Mouse (Mus musculus): ENCODE data around the gene Josd2. TPM values are rescaled to one million over a fixed set of nuclear protein-coding genes. Genes with fewer than 3 reads are reported as not detected.
A peak's percentile ranks its signal among the peaks of the same experiment; 100 is the strongest.

Gene Josd2
- polyA plus RNA-seq, 1 experiment = not detected

DNA sequence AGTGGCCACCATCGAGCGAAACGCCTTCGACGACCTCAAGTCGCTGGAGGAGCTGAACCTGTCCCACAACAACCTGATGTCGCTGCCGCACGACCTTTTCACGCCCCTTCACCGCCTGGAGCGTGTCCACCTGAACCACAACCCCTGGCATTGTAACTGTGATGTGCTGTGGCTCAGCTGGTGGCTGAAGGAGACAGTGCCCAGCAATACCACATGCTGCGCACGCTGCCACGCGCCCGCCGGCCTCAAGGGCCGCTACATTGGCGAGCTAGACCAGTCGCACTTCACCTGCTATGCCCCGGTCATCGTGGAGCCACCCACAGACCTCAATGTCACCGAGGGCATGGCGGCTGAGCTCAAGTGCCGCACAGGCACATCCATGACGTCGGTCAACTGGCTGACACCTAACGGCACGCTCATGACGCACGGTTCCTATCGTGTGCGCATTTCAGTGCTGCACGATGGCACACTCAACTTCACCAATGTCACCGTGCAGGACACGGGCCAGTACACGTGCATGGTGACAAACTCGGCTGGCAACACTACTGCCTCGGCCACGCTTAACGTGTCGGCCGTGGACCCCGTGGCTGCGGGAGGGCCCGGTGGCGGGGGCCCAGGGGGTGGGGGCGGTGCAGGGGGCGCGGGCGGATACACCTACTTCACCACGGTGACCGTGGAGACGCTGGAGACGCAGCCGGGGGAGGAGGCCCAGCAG, 6.1 kb upstream of the Josd2 start:
- 82% methylated on average over 57 of the region's 57 CpGs for WGBS
- H3K4me3 ChIP-seq (ENCODE audit: insufficient read depth, low read depth, low read length) = no peak overlapping the region
- H3K4me1 ChIP-seq (ENCODE audit: control insufficient read depth, insufficient read depth, low read length) = peaks cover 41% of the 10 kb centered on the region
- H3K27ac ChIP-seq (ENCODE audit: insufficient read depth, low read depth, low read length) = no peak overlapping the region
- TF ChIP-seq POLR2A (IDR thresholded peaks at IDR 0.05; ENCODE audit: insufficient read depth, low read depth, low read length) = no peak
- TF ChIP-seq CTCF (IDR thresholded peaks at IDR 0.05; ENCODE audit: insufficient read depth, low read depth, low read length) = no peak

DNA sequence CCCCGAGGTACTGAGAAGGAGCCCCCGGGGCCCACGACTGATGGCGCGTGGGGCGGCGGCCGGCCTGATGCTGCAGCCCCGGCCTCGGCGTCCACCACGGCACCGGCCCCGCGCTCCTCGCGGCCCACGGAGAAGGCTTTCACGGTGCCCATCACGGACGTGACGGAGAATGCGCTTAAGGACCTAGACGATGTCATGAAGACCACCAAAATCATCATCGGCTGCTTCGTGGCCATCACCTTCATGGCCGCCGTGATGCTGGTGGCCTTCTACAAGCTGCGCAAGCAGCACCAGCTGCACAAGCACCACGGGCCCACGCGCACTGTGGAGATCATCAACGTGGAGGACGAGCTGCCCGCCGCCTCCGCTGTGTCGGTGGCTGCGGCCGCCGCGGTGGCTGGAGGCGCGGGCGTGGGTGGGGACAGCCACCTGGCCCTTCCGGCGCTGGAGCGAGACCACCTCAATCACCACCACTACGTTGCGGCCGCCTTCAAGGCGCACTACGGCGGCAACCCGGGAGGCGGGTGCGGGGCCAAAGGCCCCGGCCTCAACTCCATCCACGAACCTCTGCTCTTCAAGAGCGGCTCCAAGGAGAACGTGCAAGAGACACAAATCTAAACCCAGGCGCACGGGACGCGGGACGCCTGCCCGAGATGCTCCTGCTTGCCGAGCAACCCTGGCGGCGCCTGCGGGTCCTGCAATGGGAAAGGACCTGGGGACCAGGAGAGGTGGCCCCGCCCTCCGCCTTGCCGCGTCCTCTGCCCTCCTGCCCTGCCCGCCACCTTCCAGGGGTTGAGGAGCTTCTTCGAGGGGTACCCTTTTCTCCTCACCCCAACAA, 5.3 kb upstream of the Josd2 start:
- H3K27ac ChIP-seq (ENCODE audit: insufficient read depth, low read depth, low read length) = no peak overlapping the region
- TF ChIP-seq CTCF (IDR thresholded peaks at IDR 0.05; ENCODE audit: insufficient read depth, low read depth, low read length) = no peak
- TF ChIP-seq POLR2A (IDR thresholded peaks at IDR 0.05; ENCODE audit: insufficient read depth, low read depth, low read length) = no peak
- no peak overlapping the region for H3K4me3 ChIP-seq (ENCODE audit: insufficient read depth, low read depth, low read length)
- 44% methylated on average over 76 of the region's 77 CpGs for WGBS
- peaks cover 46% of the 10 kb centered on the region for H3K4me1 ChIP-seq (ENCODE audit: control insufficient read depth, insufficient read depth, low read length)

DNA sequence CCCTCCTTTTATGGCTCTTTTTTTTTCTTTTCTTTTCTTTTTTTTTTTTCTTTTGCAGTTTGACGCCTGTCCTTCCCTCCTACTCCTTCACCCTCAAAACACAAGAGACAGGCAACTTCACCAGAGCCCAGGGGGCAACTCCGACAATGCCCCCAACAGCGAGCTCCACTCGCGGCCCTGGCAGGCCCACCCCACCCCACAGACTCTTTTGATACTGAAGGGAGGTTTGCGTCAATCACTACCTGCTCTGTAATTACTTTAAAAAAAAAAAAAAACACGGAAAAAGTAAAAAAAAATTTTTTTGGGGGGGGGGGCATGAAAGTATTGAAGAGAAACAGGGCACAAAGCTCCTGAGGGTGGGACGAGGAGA, 4.7 kb upstream of the Josd2 start:
- no peak overlapping the region for H3K27ac ChIP-seq (ENCODE audit: insufficient read depth, low read depth, low read length)
- no peak overlapping the region for H3K4me3 ChIP-seq (ENCODE audit: insufficient read depth, low read depth, low read length)
- no peak for TF ChIP-seq CTCF (IDR thresholded peaks at IDR 0.05; ENCODE audit: insufficient read depth, low read depth, low read length)
- TF ChIP-seq POLR2A (IDR thresholded peaks at IDR 0.05; ENCODE audit: insufficient read depth, low read depth, low read length) = no peak
- 48% methylated on average over 8 of the region's 8 CpGs for WGBS
- H3K4me1 ChIP-seq (ENCODE audit: control insufficient read depth, insufficient read depth, low read length) = peaks cover 46% of the 10 kb centered on the region

- Histone ChIP-seq H3K27ac (ENCODE audit: insufficient read depth, low read depth, low read length) (0 out of 2 replicates have a peak overlapping the region, but pooled peaks have one; percentile 0), H3K4me3 (ENCODE audit: insufficient read depth, low read depth, low read length) (no peak overlapping the region), H3K4me1 (ENCODE audit: control insufficient read depth, insufficient read depth, low read length) (peaks cover 49% of the 10 kb centered on the region)
- TF ChIP-seq CTCF (IDR thresholded peaks at IDR 0.05; ENCODE audit: insufficient read depth, low read depth, low read length) (no peak), POLR2A (IDR thresholded peaks at IDR 0.05; ENCODE audit: insufficient read depth, low read depth, low read length) (no peak)
- WGBS = 72% methylated on average over 10 of the region's 10 CpGs
Measured at GRCm38 (mm10) chr7:44463556-44464225, 4.1 kb upstream of the Josd2 start.

DNA sequence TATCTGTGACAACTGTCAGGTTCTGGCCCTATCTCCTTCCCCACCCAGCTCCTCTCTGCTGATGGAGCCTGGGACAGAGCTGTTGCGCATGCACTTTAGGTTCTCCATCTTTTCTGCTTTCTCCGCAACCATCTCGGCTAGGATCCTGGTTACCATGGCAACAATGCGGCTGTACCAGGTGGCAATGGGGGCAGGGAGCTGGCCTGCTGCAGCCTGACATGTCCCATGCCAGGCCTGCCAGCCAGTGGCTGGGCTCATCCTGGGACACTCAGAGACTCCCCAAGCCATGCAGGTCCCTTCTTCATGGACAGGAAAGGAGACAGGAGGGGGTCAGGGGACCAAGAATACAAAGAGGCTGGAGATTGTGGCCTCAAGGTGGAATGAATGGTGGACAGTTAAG, 3.3 kb upstream of the Josd2 start:
- Histone ChIP-seq H3K27ac (ENCODE audit: insufficient read depth, low read depth, low read length) (peak overlapping the region; percentile 68), H3K4me3 (ENCODE audit: insufficient read depth, low read depth, low read length) (no peak overlapping the region), H3K4me1 (ENCODE audit: control insufficient read depth, insufficient read depth, low read length) (peaks cover 52% of the 10 kb centered on the region)
- TF ChIP-seq POLR2A (IDR thresholded peaks at IDR 0.05; ENCODE audit: insufficient read depth, low read depth, low read length) (no peak), CTCF (IDR thresholded peaks at IDR 0.05; ENCODE audit: insufficient read depth, low read depth, low read length) (no peak)
- 4% methylated on average over 4 of the region's 4 CpGs for WGBS

DNA sequence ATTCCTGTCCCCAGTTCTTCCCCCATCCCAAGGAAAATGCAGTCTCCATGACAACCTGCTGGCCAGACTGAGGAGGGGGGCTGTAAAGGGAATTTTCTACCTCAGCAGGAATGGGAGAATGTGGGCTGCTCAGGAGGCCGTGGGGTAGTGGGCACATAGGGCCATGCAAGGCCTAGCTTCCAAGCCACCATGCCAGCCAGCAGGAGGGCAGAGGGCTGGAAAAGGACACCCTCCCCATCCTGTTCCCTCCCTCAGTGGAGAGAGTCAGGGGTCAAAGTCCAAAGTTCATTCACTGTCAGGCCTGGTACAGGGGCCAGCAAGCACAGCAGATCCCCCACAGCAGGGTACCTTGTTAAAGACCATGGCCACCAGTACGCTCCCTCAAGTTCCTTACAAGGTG, 2.7 kb upstream of the Josd2 start, which contains the start of gene Aspdh:
Gene Aspdh (plus strand): TSS at position 281 of the 400 bp plus-strand sequence.
- H3K4me3 ChIP-seq (ENCODE audit: insufficient read depth, low read depth, low read length) = no peak within 1 kb of the TSS
- WGBS = 38% methylated on average over 2 of the region's 2 CpGs
- TF ChIP-seq POLR2A (IDR thresholded peaks at IDR 0.05; ENCODE audit: insufficient read depth, low read depth, low read length) (no peak), CTCF (IDR thresholded peaks at IDR 0.05; ENCODE audit: insufficient read depth, low read depth, low read length) (no peak)
- peak within 1 kb of the TSS; percentile 68 for H3K27ac ChIP-seq (ENCODE audit: insufficient read depth, low read depth, low read length)
- H3K4me1 ChIP-seq (ENCODE audit: control insufficient read depth, insufficient read depth, low read length) = peaks cover 52% of the 10 kb centered on the region

DNA sequence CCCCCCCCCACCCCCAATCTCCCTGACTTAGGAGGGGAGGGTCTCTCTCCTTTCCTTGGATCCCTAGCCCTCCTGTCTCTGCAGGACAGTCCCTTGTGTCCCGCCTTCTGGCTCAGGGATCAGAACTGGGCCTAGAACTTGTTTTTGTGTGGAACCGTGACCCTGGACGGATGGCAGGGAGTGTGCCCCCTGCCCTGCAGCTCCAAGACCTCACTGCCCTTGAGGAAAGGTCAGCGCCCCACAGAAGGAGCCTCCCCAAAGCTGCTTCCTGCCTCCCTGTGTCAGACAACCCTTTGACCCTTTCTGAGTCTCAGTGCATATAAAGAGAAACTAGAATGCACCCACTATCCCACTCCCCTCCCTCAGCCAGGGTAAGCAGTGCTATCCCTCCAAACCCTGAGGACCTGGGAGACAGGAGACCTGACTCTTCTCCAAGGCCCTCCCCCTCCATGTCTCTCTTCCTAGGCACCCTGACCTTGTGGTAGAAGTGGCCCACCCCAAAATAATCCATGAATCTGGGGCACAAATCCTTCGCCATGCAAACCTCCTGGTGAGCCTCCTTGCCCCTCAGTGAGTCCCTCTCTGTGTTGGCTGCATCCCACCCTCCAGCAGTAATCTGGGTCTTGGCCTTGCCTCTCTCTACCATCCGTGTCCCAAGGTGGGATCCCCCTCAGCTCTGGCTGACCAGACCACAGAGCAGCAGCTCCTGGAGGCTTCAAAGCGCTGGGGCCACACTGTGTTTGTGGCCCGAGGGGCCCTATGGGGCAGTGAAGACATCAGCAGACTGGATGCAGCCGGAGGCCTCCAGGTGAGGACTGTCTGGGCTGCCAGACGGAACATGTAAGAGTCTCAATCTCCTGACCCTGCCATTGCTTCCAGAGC, 1.5 kb upstream of the Josd2 start:
- WGBS = 69% methylated on average over 10 of the region's 10 CpGs
- H3K4me1 ChIP-seq (ENCODE audit: control insufficient read depth, insufficient read depth, low read length) = peaks cover 51% of the 10 kb centered on the region
- no peak for TF ChIP-seq CTCF (IDR thresholded peaks at IDR 0.05; ENCODE audit: insufficient read depth, low read depth, low read length)
- no peak for TF ChIP-seq POLR2A (IDR thresholded peaks at IDR 0.05; ENCODE audit: insufficient read depth, low read depth, low read length)
- H3K4me3 ChIP-seq (ENCODE audit: insufficient read depth, low read depth, low read length) = no peak overlapping the region
- no peak overlapping the region for H3K27ac ChIP-seq (ENCODE audit: insufficient read depth, low read depth, low read length)

DNA sequence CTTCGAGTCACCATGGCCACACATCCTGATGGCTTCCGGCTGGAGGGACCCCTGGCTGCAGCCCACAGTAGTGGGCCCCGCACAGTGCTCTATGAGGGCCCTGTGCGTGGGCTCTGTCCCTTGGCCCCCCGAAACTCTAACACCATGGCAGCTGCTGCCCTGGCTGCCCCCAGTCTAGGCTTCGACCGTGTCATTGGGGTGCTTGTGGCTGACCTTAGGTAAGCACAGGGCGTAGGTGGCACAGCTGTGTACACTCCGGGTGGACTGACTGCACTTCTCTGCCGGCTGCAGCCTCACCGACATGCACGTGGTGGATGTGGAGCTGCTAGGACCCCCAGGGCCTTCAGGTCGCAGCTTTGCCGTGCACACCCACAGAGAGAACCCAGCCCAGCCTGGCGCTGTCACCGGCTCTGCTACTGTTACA, 880 bp upstream of the Josd2 start:
- 62% methylated on average over 16 of the region's 16 CpGs for WGBS
- Histone ChIP-seq H3K4me3 (ENCODE audit: insufficient read depth, low read depth, low read length) (no peak overlapping the region), H3K27ac (ENCODE audit: insufficient read depth, low read depth, low read length) (no peak overlapping the region), H3K4me1 (ENCODE audit: control insufficient read depth, insufficient read depth, low read length) (peaks cover 51% of the 10 kb centered on the region)
- no peak for TF ChIP-seq CTCF (IDR thresholded peaks at IDR 0.05; ENCODE audit: insufficient read depth, low read depth, low read length)
- no peak for TF ChIP-seq POLR2A (IDR thresholded peaks at IDR 0.05; ENCODE audit: insufficient read depth, low read depth, low read length)

All from olfactory bulb, adult 2 months (tissue).